Mouse (Mus musculus) urinary bladder, postnatal 36 days (tissue): ENCODE data around the gene Pole2.

ENCODE experiments used
- DNase-seq, 2 experiments: peaks; one replicate each; pipeline ENCODE4 v3.0.0; 2022; ENCODE audit warnings: low spot score in 2 of 2, mixed read lengths in 1 of 2

Pole2 gene

DNA sequence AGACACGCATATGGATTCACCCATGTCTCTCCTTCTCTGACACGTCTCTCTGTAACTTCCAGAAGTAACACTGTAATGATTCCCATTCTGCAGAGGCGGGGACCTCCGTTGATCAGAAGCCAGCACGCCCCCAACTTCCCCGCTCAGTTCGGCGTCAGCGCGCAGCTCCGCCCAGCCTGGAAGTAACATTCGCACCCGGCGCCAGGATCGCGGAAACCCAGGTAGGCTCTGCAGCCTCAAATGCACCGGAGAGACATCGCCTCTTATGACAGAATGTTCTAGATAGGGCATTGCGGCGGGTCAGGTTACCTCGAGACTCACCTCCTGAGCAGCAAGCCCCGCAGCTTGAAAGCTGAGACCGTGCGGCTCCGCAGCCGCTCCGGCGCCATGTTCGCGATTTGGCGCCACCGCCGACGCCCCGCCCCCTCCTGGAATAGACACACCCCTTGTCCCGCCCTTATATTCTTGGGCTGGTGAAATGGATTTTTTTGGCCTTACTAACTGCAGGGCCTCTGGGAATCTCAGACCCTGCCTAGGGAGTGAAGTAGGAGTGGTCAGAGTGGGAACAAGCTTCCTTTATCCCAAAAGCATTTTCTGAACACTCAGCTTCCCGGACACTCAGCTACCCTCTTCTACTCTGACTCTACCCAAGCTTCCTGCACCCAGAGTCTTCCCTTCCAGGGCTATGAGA, at the start of gene Pole2:
TSS of gene Pole2 (minus strand) at position 420 of the 691 bp plus-strand sequence.
- DNase-seq = peak; percentile 89 to 90

DNA sequence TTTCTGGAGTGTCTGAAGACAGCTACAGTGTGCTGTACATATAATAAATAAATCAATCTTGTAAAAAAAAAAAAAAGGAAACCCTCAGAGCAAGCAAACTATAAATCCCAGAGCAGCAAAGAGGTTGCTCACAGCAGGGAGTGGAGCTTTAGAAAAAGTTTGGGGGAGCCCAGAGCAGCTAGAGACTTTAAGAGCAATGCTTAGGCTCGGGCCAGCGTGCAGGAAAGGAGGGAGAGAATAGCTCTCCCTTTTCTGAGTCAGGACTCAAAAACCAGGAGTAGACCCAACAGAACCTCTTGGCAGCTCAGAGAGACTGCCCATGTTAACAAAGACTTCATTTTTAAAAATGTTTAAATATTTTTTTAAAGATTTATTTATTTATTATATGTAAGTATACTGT, 41.0 kb upstream of the Pole2 start:
- no peak for DNase-seq

DNA sequence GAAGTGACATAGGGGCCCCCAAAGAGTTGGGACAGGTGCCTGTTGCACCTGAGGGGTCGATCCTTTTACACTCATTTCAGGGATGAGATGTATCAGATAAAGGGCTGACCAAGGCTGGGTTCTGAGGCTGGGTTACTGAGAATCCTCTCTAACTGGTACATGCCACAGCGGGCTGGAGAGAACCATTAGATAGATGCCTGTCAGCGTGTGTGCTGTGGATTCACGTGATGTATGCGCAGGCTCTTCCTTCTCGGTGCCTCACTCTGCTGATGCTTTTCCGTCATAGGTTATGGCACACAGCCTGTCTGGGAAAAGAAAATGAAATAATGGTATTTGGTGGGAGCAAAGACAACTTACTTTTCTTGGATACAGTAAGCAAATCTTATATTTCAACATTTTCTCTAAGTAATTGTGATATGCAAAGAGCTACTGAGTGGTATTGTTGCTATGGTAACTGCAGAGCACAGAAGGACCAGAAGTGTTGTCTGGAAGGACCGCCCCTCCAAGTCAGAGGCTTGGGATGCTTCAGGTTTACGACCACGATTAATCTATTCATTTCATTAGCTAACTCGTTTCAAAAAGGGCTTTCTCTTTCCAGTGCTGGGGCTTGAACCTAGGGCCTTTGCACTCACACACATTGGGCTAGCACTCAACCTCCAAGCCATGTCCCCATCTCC, 40.1 kb upstream of the Pole2 start:
- DNase-seq = no peak

DNA sequence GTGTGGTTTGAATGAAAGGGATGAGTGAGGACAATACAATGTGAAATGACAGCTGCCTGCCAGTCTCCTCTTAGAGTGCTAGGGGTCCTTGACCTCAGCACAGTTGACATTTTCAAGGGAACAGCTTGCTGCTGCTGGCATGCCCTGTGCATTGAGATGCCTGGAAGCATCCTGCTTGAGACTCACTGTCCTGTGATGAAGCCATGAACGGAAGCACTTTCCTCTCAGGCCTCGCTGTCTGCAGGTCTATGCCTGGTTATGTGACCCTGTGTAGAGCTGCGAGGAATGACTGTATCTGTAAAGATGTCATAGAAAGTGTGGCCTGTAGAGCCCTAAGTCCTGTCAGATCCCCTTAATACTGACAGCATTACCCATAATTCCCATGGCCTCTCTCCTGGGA, 37.0 kb upstream of the Pole2 start:
- DNase-seq = no peak

DNA sequence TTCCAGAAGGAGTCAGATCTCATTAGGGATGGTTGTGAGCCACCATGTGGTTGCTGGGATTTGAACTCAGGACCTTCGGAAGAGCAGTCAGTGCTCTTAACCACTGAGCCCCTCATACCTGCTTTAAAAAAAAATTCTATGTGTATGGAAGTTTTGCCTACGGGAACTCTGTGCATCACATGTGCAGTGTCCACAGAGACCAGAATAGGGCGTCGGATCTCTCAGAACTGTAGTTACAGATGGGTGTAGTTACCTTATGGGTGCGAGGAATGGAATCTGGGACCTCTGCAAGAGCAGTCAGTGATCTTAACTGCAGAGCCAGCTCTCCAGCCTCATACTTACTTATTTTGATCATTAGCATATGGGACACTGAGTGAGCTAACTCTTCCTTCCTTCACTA, 34.3 kb upstream of the Pole2 start:
- DNase-seq = no peak

DNA sequence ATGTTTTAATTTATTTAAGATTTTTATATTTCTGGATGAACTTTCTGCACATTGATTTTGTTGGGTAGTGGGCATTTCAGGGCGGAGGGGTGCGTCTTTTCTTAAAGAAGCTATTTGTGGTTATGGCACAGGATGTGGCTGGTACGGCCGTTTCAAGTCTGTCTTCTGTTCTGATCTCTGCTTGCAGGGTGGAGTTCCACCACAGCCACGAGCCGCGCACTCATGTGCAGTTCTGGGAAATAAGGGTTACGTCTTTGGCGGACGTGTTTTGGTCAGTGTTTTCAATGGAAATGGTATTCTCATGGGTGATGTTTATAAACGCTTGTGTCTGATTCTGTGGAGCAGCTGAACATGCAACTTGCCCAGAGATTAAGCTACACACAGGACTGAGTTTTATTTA, 29.8 kb upstream of the Pole2 start:
- no peak for DNase-seq

DNA sequence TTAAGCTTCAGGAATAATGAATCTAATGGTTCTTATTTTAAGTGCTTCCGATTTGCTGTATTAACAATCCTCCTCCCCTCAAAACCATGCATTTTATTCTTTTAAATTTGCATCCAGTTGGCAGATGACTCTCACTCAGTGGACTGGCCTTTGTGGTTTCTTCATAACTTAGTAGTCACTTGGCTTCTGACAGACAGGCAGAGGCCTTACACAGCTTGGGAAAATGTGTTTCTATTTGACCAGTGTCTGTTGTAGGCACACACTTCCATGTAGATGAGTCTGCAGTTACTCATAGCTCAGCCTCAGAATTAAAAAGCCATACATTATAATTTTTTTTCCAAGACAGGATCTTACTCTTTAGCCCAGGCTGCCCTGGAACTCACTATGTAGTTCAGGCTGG, 25.8 kb upstream of the Pole2 start:
- DNase-seq = no peak

DNA sequence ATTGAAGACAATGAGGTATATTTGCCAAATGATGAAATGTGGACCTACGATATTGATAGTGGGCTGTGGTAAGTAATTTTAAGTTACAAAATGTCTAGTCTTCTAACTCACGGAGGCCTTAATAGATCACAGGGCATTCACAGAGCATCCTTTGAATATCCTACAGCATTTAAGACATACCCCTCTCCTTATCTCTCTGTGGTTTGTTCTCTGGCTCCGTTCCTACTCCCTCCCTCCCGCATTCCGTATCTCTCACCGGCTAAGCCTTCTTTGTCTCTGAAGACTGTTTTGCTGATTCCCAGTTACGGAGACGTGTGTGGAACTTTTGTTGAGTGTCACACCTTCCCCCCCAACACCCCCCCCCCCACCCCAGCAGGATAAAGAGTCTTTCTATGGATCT, 22.8 kb upstream of the Pole2 start:
- no peak for DNase-seq

DNA sequence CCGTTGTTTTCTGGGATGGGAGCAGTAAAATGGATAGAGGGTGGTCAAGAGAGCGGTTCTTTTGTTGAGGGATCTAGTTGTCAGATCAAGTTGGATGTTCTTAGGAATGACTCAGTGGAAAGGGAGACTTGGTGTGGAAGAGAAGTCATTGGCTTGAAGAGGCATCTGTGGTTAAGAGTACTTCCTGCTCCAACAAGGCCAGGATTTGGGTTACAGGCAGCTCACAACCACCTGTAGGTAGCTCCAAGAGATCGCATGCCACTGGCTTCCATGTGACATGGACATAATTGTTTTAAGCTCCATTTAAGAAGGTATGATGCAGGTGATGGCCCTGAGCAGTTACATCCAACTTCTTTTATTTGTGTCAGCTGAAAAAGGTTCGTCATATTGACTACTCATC, 21.8 kb upstream of the Pole2 start:
- DNase-seq = no peak

DNA sequence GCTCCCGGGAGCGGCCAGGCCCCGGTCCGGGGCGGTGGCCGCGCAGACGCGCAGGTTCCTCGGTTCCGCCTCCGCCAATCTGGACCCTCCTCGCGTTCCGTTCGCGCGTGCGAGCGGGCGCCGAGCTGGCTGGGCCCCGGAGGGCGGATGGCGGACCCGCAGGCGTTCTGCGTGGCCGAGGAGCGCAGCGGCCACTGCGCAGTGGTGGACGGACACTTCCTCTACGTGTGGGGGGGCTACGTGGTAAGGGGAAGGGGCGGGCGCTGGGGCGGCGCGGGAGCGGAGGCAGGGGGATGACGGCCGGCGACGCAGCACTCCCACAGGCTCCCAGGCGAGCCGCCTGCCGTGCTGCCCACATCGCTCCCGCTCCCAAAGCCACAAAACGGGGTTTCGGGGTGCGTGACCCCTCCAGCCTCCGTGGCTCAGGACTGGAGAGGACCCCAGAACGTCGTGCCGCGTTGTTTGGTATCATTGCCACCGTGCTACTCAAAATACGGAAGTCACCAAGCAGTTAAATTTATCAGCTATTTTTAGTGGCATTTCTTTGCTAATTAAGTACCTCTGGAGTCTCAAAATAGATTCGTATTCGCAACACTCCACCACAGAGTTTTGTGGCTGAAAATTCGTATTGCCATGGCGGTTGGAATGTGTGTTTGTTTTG, 13.9 kb upstream of the Pole2 start:
- peak; percentile 55 to 71 for DNase-seq

DNA sequence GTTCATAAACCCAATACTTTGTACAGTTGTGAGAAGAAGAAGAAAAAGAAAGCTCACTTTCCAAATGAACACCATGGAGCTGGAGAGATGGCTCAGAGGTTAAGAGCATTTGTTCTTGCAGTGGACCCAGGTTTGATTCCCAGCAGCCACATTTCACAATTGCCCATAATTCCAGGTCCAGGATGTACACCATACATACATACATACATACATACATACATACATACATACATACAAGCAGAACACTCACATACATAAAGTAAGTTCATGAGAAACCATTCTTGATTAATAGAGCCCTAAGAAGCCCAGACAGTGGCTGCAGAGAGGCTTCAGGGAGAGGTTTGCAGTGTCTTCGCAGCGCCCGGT, 13.4 kb upstream of the Pole2 start:
- DNase-seq = no peak

DNA sequence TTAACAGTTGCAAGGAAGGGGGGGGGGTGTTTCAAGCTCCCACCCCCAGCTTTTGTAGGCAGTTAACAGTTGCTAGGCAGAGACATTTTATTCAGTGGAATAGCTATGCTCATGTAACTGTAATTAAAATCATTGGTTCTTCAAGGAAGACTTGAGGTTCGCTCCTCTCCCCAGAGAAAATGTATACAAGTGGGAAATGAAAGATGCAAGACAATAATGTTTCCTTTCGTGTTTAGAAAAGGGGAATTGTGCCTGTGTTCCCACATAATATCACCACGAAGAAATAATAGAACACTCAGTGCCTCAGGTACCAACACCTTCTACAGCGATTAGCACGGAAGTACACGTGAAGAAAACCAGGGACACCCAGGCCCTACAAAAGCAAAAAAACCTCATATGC, 12.9 kb upstream of the Pole2 start, which contains the start of gene Klhdc1:
TSS of gene Klhdc1 (plus strand) at position 301 of the 400 bp plus-strand sequence.
- no peak for DNase-seq

DNA sequence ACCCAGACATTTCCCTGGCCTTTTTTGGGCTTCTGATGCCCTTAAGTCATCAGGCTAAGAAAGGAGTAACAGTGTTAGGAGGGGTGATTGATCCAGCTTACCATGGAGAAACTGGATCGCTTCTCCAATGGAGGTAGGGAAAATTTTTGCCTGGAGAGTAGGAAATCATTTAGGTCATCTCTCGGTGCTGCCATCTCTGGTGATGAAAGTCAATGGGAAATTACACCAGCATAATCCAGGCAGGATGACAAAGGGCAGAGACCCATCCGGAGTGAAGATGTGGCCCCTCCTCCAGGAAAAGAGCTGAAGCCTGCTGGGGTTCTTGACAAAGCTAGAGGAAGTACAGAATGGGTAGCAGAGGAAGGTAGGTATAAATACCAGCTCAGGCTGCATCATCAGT, 10.3 kb upstream of the Pole2 start:
- no peak for DNase-seq

DNA sequence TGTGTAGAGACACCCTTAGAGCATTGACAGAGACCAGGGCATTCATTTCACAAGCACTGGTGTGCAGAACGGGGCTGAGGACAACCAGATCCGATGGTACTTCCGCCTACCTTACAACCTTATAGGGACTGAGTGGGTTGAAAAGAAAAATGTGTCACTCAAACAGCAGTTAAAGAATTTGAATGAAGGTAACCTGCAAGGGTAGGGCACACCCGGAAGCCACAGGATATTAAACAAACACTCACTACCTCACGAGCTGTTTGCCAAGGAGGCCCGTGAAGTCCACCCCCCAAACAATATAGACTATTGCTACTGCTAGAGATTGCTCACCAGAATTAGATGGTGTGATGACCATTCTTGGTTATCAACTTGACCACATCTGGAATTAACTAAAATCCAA, 7.8 kb upstream of the Pole2 start:
- no peak for DNase-seq

DNA sequence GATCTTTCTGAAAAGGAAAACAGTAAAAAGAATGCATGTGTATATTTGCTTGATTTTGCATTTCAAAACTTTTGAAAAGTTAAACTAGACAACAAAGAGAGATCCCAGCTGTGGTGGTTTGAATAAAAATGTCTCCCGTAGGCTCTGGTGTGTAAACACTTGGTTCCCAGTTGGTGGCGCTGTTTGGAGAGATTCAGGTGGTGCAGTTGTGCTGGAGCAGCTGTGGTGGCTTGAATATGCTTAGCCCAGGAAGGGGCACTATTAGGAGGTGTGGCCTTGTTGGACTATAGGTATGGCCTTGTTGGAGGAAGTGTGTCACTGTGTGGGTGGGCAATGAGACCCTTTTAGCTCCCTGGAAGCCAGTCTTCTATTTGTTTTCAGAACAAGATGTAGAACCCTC, 1.3 kb upstream of the Pole2 start:
- no peak for DNase-seq

DNA sequence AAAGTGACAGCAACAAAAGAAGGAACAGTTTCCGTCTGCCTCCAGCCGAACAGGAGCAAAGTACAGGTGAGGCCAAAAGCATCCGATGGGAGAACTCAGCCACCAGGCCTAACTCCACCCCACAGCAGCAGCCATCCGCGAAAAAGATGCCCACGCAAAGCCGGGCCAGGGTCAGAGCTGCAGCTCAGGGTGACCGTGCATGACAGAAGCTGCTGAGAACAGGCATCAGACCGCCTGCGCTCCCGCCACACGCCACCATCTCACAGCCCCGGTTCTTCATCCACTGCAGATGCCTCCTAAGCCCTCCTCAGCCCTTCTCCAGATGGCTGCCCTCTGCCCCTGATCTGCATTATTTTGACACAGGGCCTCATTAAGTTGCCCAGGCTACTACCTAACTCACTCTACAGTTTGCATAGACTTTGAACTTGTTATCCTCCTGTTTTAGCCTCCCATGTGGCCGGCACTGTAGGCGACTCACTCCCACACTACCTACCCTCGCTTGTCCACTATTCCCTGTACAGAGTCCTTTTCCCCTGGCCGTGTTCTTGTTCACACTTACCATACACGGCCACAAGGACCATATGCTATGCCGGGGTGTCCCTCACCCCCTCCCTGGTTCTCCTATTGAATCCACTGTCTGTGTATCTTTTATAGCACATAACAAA, 7.2 kb downstream of the Pole2 start:
- DNase-seq = no peak

DNA sequence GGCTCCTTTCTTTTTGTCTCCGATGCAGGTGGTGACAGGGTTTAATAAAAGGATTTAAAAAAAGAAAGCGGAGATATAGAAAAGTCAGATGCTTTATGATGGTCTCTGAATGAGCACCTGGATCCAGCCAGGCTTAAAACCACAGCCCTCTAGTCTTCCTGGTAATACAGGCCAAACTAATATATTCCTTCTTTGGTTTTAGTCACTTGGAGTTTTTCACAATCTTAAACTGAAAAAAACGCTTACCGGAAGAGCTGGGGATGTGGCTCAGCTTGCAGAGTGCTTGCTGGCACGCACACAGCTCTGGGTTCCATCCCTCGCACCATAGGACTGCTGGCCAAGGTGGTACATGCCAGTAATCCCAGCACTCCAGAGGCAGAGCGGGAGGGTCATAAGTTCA, 11.4 kb downstream of the Pole2 start:
- DNase-seq = no peak

DNA sequence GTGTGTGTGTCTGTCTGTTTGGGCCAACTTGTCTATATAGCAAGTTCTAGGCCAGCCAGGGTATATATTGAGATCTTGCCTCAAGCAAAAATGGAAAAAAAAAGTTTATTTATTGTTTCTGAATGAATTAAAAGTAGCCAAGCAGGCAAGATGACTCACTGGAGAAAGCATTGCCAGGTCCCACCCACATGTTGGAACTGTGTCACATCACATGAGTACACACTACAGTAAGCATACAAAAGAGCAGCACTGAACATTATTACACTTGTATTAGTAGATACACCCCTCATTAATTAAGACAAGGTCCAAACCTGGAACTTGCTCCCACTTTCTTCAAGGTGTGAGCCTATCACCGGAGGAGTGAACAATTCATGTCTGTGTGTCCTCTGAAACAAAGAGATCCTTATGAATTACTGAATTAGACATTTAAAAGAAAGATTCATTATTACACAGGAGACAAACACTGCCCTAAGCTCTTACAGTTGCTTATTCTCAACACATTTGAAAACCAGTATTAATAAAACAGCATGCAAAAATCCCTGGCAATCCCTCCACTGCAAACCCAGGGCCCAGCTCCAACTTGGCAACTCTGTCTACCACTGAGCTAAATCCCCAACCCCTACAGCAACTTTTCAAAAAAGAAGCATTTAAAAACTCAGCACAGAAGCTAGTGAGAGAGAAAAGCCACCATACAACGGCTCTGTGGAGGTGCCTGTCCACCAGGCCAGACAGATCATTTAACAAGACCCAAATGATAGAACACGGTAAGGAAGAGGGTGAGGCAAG, 12.8 kb downstream of the Pole2 start:
- DNase-seq = peak; percentile 47 to 78

DNA sequence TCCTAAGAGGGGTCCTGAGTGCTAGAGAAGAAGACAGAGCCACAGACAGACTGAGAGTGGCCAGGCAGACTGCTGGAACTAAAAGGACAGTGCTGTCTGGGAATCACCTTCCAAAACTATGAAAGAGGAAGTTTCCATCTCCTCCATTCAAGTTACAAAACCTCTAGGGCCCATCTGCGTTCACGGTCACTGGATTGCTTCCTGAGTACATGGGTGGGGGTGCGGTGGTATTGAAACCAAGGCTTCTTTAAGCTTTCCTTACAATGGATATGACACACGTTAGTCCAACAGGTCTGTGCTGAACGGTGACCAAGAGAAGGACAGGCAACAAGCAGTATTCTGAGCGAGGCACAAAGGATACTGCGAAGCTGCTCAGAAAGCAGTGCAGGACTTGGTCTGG, 13.6 kb downstream of the Pole2 start:
- no peak for DNase-seq

DNA sequence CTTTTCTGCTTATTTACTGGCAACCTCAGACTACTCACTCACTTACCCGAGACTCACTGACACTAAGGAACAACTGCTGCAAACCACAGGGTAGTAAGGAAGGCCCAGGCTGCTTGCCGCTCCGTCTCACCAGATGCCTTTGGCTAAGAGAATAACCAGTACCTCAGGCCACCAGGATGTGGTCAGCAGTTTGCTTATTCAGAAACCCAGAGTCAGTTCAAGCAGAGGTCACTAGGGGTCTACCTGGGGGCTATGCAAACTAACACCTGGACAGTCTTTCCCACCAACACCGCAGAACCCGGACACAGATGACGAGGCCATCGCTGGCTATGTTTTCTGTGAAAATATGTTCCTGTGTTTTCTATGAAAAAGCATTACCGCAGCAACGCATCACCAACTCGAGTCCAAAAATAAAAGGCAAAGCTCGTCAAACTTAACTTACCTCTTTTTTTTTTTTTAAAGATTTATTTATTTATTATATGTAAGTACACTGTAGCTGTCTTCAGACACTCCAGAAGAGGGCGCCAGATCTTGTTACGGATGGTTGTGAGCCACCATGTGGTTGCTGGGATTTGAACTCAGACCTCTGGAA, 14.7 kb downstream of the Pole2 start:
- DNase-seq = no peak

DNA sequence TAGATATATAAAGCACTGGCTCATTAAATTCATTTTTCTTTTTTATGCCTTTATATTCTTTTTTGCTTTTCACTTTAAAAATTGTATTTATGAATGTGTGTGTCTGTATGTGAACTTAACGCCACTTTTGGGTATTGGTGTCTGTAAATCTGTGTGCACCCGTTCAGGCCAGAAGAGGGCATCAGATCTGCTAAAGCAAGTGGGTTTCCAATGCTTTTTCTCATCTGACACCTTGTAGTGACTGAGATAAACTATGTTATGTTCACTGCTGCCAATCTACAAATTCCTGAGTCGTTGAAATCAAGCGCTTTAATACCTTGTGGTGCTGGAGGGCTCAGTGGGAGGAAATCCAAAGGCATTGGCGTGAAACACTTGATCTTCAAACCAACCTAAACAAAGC, 16.9 kb downstream of the Pole2 start:
- DNase-seq = no peak
